Mouse (Mus musculus): ENCODE measurements around the gene Wnk2.

DNA sequence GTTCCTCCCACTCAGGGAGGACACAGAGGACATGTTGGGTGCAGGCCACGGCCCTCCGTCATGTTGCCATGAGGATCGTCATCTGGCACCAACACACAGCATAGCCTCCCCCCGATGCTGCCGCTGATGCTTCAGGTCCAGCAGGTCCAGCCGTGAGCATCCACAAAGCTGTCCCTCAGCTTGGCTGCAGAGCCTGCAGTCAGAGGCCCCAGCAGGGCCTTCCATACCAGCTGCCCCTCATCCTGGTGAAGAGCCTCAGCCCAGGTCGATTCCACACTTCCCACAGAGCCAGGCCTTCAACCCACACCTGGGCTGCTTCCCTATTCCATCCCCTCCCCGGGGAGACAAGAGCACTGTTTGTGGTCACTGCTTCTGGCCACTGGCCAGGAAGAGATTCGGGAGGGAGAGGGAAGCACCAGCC lies 54.3 kb downstream of the Wnk2 start:
- TF ChIP-seq POLR2A (IDR thresholded peaks at IDR 0.05; ENCODE audit: extremely low read depth, insufficient read depth, low read length) (no peak), CTCF (IDR thresholded peaks at IDR 0.05; ENCODE audit: extremely low read depth, insufficient read depth, low read length) (no peak)

All from cortical plate, adult 2 months (tissue).